Mouse (Mus musculus) megakaryocyte, embryonic 14.5 days (primary cell): ENCODE measurements at regions not wholly inside any gene's neighbourhood (a gene's known extent, or its start where the extent isn't known, plus 50 kb on each side); places are given as distances from the start of the nearest gene placed in this dataset.

Source experiments
- FLI1 ChIP-seq: IDR thresholded peaks from 2 replicates; pipeline ENCODE4 v1.6.1; 2012; ENCODE audit warnings: low read length, inconsistent platforms, mixed read lengths
- GATA1 ChIP-seq: IDR thresholded peaks from 3 replicates; pipeline ENCODE4 v1.6.1; 2012; ENCODE audit warnings: mixed read lengths, low read length, inconsistent platforms, borderline replicate concordance

- TF ChIP-seq FLI1 = no peak
- no peak for TF ChIP-seq GATA1
Observed at GRCm38 (mm10) chr12:12635308-12635707, 306.4 kb downstream of the Mycn start.
